Mouse (Mus musculus): ENCODE measurements at regions not wholly inside any gene's neighbourhood (a gene's known extent, or its start where the extent isn't known, plus 50 kb on each side); places are given as distances from the start of the nearest gene placed in this dataset.

DNA sequence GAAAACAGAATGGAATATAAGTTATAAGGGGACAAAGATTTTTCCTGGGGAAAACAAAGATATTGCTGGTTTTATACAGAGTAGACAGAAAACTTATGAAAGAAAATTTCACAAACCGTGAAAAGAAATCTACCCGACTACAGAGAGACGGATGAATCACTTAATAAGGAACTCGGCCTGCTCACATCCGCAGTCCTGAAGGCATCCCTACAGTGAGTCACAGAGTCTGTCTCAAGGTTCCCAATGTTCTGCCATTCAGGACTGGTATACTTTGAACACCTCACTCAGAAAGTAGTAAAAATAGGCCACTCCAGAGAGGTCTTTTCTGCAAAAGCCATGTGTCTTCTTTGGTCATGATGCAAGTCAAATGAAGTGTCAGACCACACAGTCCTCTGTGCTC, 463.5 kb downstream of the Sorl1 start:
- Histone ChIP-seq H3K27me3 (ENCODE audit: control insufficient read depth, insufficient read depth, low read length) (no peaks in the 10 kb centered on the region), H3K4me3 (ENCODE audit: low read depth, low read length) (no peak overlapping the region), H3K36me3 (ENCODE audit: control insufficient read depth, insufficient read depth, low read length) (no peaks in the 10 kb centered on the region), H3K9me3 (ENCODE audit: control insufficient read depth, low read length) (no peaks in the 10 kb centered on the region), H3K4me1 (ENCODE audit: control insufficient read depth, insufficient read depth, low read length) (no peaks in the 10 kb centered on the region), H3K9ac (ENCODE audit: low read length) (no peak overlapping the region), H3K27ac (ENCODE audit: low read depth, low read length) (no peak overlapping the region), H3K4me2 (ENCODE audit: low read depth) (no peak overlapping the region)
- no peak for ATAC-seq (ENCODE audit: insufficient read depth, low FRiP score, low TSS enrichment)
- 88% methylated on average over 5 of the region's 5 CpGs for WGBS
- DNase-seq (ENCODE audit: low spot score) = no peak

DNA sequence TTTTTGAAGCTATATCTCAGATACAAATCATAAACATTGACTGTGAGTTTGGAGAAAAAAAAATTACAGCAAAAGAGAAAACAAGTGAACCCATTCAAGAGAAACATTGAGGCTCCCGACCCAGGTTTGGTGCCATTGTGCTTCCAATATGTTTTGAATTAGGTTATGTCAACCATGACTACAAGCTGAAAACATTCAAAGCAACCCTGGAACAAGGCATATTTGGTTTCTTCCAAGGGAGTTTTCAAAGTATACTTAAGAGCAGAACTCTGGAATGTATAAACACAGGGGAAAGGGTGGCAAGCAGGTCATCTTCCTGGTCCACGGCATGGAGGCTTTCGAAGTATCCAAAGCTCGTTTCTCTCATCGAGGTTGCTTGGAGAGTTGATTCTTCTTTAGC, 464.1 kb downstream of the Sorl1 start:
- ATAC-seq (ENCODE audit: insufficient read depth, low FRiP score, low TSS enrichment) (no peak), DNase-seq (ENCODE audit: low spot score) (no peak)
- no peak overlapping the region for H3K4me2 ChIP-seq (ENCODE audit: low read depth)
- WGBS = 69% methylated on average over 5 of the region's 5 CpGs
- no peak overlapping the region for H3K4me3 ChIP-seq (ENCODE audit: low read depth, low read length)
- H3K27ac ChIP-seq (ENCODE audit: low read depth, low read length) = no peak overlapping the region
- no peaks in the 10 kb centered on the region for H3K27me3 ChIP-seq (ENCODE audit: control insufficient read depth, insufficient read depth, low read length)
- no peak overlapping the region for H3K9ac ChIP-seq (ENCODE audit: low read length)
- H3K9me3 ChIP-seq (ENCODE audit: control insufficient read depth, low read length) = no peaks in the 10 kb centered on the region
- H3K36me3 ChIP-seq (ENCODE audit: control insufficient read depth, insufficient read depth, low read length) = no peaks in the 10 kb centered on the region
- H3K4me1 ChIP-seq (ENCODE audit: control insufficient read depth, insufficient read depth, low read length) = no peaks in the 10 kb centered on the region

DNA sequence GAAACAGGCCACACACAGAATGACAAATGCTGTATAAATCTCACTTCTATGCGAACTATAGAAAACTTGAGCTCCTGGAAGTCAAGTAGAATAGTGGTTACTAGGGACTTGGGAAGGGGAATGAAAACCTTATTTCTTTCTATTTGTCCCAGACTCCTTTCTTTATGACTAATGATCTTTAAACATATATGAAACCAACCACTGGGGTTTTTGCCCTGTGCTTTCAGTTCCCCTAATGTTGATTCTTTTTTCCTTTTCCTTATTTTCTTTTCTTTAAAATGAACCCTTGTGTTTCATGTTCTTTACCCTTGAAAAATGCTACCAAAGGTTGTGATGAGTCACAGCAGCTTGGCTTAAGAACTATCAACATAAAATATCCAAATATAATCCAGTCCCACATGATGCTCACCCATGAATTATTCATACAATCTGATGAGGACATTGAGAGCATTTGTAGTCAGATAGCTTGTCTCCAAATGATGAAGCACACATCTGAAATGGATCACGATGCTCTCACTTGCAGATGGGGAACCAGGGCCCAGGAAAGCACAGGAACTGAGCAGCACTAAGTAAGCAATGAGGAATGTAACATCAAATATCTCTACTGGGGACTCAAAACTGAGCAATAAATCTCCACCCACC, 470.2 kb upstream of the Ubash3b start:
- no peak overlapping the region for H3K4me3 ChIP-seq (ENCODE audit: low read depth, low read length)
- no peak overlapping the region for H3K27ac ChIP-seq (ENCODE audit: low read depth, low read length)
- H3K36me3 ChIP-seq (ENCODE audit: control insufficient read depth, insufficient read depth, low read length) = no peaks in the 10 kb centered on the region
- H3K4me1 ChIP-seq (ENCODE audit: control insufficient read depth, insufficient read depth, low read length) = no peaks in the 10 kb centered on the region
- no peak for ATAC-seq (ENCODE audit: insufficient read depth, low FRiP score, low TSS enrichment)
- H3K27me3 ChIP-seq (ENCODE audit: control insufficient read depth, insufficient read depth, low read length) = no peaks in the 10 kb centered on the region
- WGBS = 59% methylated on average over 2 of the region's 2 CpGs
- no peak overlapping the region for H3K9ac ChIP-seq (ENCODE audit: low read length)
- H3K4me2 ChIP-seq (ENCODE audit: low read depth) = no peak overlapping the region
- H3K9me3 ChIP-seq (ENCODE audit: control insufficient read depth, low read length) = no peaks in the 10 kb centered on the region
- DNase-seq (ENCODE audit: low spot score) = no peak

GRCm38 (mm10) chr9:41621341-41621740, 459.8 kb upstream of the Ubash3b start:
- H3K36me3 ChIP-seq (ENCODE audit: control insufficient read depth, insufficient read depth, low read length) = no peaks in the 10 kb centered on the region
- no peak overlapping the region for H3K27ac ChIP-seq (ENCODE audit: low read depth, low read length)
- H3K4me3 ChIP-seq (ENCODE audit: low read depth, low read length) = no peak overlapping the region
- no peak overlapping the region for H3K4me2 ChIP-seq (ENCODE audit: low read depth)
- H3K27me3 ChIP-seq (ENCODE audit: control insufficient read depth, insufficient read depth, low read length) = no peaks in the 10 kb centered on the region
- H3K9me3 ChIP-seq (ENCODE audit: control insufficient read depth, low read length) = no peaks in the 10 kb centered on the region
- H3K9ac ChIP-seq (ENCODE audit: low read length) = no peak overlapping the region
- ATAC-seq (ENCODE audit: insufficient read depth, low FRiP score, low TSS enrichment) (no peak), DNase-seq (ENCODE audit: low spot score) (no peak)
- WGBS = 80% methylated on average over 8 of the region's 8 CpGs
- H3K4me1 ChIP-seq (ENCODE audit: control insufficient read depth, insufficient read depth, low read length) = no peaks in the 10 kb centered on the region

- no peak for DNase-seq (ENCODE audit: low spot score)
- 52% methylated on average over 7 of the region's 7 CpGs for WGBS
- no peak for ATAC-seq (ENCODE audit: insufficient read depth, low FRiP score, low TSS enrichment)
- no peak overlapping the region for H3K4me3 ChIP-seq (ENCODE audit: low read depth, low read length)
- H3K9me3 ChIP-seq (ENCODE audit: control insufficient read depth, low read length) = no peaks in the 10 kb centered on the region
- H3K9ac ChIP-seq (ENCODE audit: low read length) = no peak overlapping the region
- H3K27me3 ChIP-seq (ENCODE audit: control insufficient read depth, insufficient read depth, low read length) = 0 out of 2 replicates have a peak, but pooled peaks cover 3% of the 10 kb centered on the region
- H3K4me2 ChIP-seq (ENCODE audit: low read depth) = no peak overlapping the region
- no peak overlapping the region for H3K27ac ChIP-seq (ENCODE audit: low read depth, low read length)
- H3K36me3 ChIP-seq (ENCODE audit: control insufficient read depth, insufficient read depth, low read length) = no peaks in the 10 kb centered on the region
- H3K4me1 ChIP-seq (ENCODE audit: control insufficient read depth, insufficient read depth, low read length) = peaks cover 31% of the 10 kb centered on the region
Observed at GRCm38 (mm10) chr9:41614002-41614401, 452.5 kb upstream of the Ubash3b start.

- 0 out of 2 replicates have a peak, but pooled peaks cover 3% of the 10 kb centered on the region for H3K27me3 ChIP-seq (ENCODE audit: control insufficient read depth, insufficient read depth, low read length)
- ATAC-seq (ENCODE audit: insufficient read depth, low FRiP score, low TSS enrichment) (0 out of 2 replicates have a peak, but pooled peaks have one; percentile 24), DNase-seq (ENCODE audit: low spot score) (no peak)
- H3K9ac ChIP-seq (ENCODE audit: low read length) = no peak overlapping the region; the same call in 1 of the 2 replicates
- WGBS = 50% methylated on average over 14 of the region's 14 CpGs
- peaks cover 31% of the 10 kb centered on the region for H3K4me1 ChIP-seq (ENCODE audit: control insufficient read depth, insufficient read depth, low read length)
- no peak overlapping the region for H3K4me3 ChIP-seq (ENCODE audit: low read depth, low read length)
- H3K36me3 ChIP-seq (ENCODE audit: control insufficient read depth, insufficient read depth, low read length) = no peaks in the 10 kb centered on the region
- no peaks in the 10 kb centered on the region for H3K9me3 ChIP-seq (ENCODE audit: control insufficient read depth, low read length)
- peak overlapping the region; percentile 79 for H3K27ac ChIP-seq (ENCODE audit: low read depth, low read length)
- peak overlapping the region; percentile 21 for H3K4me2 ChIP-seq (ENCODE audit: low read depth)
Observed at GRCm38 (mm10) chr9:41612802-41613550, 451.5 kb upstream of the Ubash3b start.

DNA sequence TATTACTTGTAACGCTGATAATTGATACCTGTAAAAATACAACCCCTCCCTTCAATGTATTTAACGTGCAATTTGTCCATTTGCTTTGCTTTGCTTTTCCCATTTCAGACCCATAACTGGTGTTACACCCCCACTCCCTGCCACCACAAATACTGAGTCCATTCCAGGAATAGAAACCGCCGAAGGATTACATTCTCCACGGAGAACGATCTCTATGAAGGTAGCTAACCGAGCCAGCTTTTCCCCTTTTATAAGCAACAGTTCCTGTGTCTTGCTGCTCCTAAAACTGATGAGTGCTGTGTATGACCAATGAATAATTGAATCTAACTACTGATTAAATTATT, 450.9 kb upstream of the Ubash3b start:
- Histone ChIP-seq H3K4me3 (ENCODE audit: low read depth, low read length) (no peak overlapping the region), H3K27ac (ENCODE audit: low read depth, low read length) (peak overlapping the region; percentile 79), H3K36me3 (ENCODE audit: control insufficient read depth, insufficient read depth, low read length) (no peaks in the 10 kb centered on the region), H3K9ac (ENCODE audit: low read length) (no peak overlapping the region), H3K27me3 (ENCODE audit: control insufficient read depth, insufficient read depth, low read length) (0 out of 2 replicates have a peak, but pooled peaks cover 3% of the 10 kb centered on the region), H3K4me2 (ENCODE audit: low read depth) (peak overlapping the region; percentile 21), H3K9me3 (ENCODE audit: control insufficient read depth, low read length) (no peaks in the 10 kb centered on the region), H3K4me1 (ENCODE audit: control insufficient read depth, insufficient read depth, low read length) (peaks cover 31% of the 10 kb centered on the region)
- no peak; the same call in none of the 2 replicates for ATAC-seq (ENCODE audit: insufficient read depth, low FRiP score, low TSS enrichment)
- WGBS = 15% methylated on average over 7 of the region's 7 CpGs
- DNase-seq (ENCODE audit: low spot score) = peak; percentile 32

DNA sequence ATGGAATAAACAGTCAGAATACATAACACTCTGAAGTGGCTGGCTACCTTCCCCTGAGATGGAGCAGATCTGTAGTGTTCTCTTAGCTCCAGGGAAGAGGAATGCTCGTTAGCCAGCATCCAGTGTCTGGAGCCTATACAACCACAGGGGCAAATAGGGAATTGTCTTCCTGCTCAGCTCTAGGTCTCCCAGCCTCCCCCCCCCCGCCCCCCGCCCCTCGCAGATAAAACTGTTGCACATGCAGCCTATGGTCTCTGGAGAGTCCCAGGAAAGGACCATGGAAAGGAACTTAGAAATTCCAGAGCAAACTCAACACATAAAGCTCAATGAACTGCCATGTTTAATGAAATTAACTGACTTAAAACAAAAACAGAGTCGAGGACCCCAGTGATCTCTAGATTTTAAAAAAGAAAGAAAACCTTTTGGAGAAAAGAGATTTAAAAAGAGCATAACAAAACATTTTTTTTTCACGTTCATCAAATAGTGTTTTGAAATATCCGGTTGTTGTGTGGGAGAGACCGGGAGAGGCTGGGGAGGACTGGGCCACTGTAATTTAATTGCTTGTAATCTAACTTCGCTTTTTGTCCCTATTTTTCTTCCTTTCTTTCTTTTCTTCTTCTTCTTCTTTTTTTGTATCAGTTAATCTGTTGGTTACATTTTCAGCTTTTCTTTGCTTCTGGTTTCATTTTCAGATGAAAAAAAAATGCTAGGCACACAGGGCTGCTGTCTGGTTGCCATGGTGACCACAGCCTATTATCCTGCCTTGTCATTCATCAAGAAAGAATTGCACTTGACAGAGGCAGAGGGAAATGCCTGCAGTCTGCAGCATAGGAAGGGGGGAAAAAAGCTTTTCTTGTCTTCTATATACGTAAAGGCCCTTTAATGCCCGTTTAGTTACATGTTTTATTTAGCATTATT, 450.3 kb upstream of the Ubash3b start:
- Histone ChIP-seq H3K27me3 (ENCODE audit: control insufficient read depth, insufficient read depth, low read length) (0 out of 2 replicates have a peak, but pooled peaks cover 3% of the 10 kb centered on the region), H3K9me3 (ENCODE audit: control insufficient read depth, low read length) (no peaks in the 10 kb centered on the region), H3K4me2 (ENCODE audit: low read depth) (peak overlapping the region; percentile 21), H3K27ac (ENCODE audit: low read depth, low read length) (peak overlapping the region; percentile 79), H3K4me1 (ENCODE audit: control insufficient read depth, insufficient read depth, low read length) (peaks cover 31% of the 10 kb centered on the region), H3K9ac (ENCODE audit: low read length) (no peak overlapping the region), H3K36me3 (ENCODE audit: control insufficient read depth, insufficient read depth, low read length) (no peaks in the 10 kb centered on the region), H3K4me3 (ENCODE audit: low read depth, low read length) (no peak overlapping the region)
- DNase-seq (ENCODE audit: low spot score) (peak; percentile 85), ATAC-seq (ENCODE audit: insufficient read depth, low FRiP score, low TSS enrichment) (peak; percentile 91)
- 18% methylated on average over 11 of the region's 11 CpGs for WGBS
